Comparison of ENCODE assay signal across 7 mouse cellular contexts in genomic region chr11:36001282-36001970, GRCm38 (mm10). TPM values are rescaled to one million over a fixed set of nuclear protein-coding genes. Genes with fewer than 3 reads are reported as not detected.
DNase-seq lines count a peak whose midpoint lies in the region; ATAC-seq lines count a peak whose summit lies in the region.

No protein-coding gene starts in this region.

- H3K9ac ChIP-seq in midbrain, embryonic 12.5 days (replicated peaks): peak overlapping the region; percentile 44; the same call in 1 of the 2 replicates

- peak; percentile 83 for ATAC-seq in midbrain, embryonic 12.5 days (ENCODE audit: low FRiP score, low read depth)

- H3K27me3 ChIP-seq in midbrain, embryonic 12.5 days: peaks cover 30% of the 10 kb centered on the region

- no peak overlapping the region; the same call in 1 of the 2 replicates for H3K27ac ChIP-seq in midbrain, embryonic 12.5 days (replicated peaks)

- WGBS in midbrain, embryonic 12.5 days: 7% methylated on average over 28 of the region's 28 CpGs

- H3K4me2 ChIP-seq in midbrain, embryonic 12.5 days (replicated peaks): peak overlapping the region; percentile 47

- intact Hi-C loops in left cerebral cortex, postnatal 4 days (cut with DNase I): loop anchor here (5.0 kb wide), 1 partner anchor 169 kb away; the partner anchor contains the start of gene Rars

- H3K4me3 ChIP-seq in midbrain, embryonic 12.5 days: peak overlapping the region; percentile 26

- H3K4me1 ChIP-seq in midbrain, embryonic 12.5 days: peaks cover 30% of the 10 kb centered on the region

- DNase-seq in adrenal gland, postnatal 14 days: peak; percentile 93
- peak; percentile 90 for DNase-seq in embryo, embryonic 11.5 days (ENCODE audit: low read depth, low spot score)
- peak; percentile 95 for DNase-seq in heart, adult 11 months
- peak; percentile 83 for DNase-seq in kidney, adult 11 months
- peak; percentile 89 for DNase-seq in left cerebral cortex, postnatal 4 days
- peak; percentile 40 to 73 for DNase-seq in spleen, postnatal 10 days (ENCODE audit: low spot score in 2 of 2)

- no peaks in the 10 kb centered on the region for H3K9me3 ChIP-seq in midbrain, embryonic 12.5 days

- H3K36me3 ChIP-seq in midbrain, embryonic 12.5 days: no peaks in the 10 kb centered on the region

RNA-seq across cellular contexts. Expression of gene Wwc1, which starts 21.1 kb away (rescaled TPM):
- 38.7 and 52.9 TPM in 2 replicates for total RNA-seq in adrenal gland, postnatal 14 days (2021)
- 100 to 1,000 TPM; 106 to 129 TPM for total RNA-seq in left cerebral cortex, postnatal 4 days (2021)
- polyA plus RNA-seq in midbrain, embryonic 12.5 days (2016; fragmentation: Nextera tagmentation; extraction: Ambion mirVana): 7.4 and 8.3 TPM in 2 replicates
